Mouse (Mus musculus) CH12.LX (cell line): ENCODE data around the gene Mcrip1.

Experiments used
- CTCF ChIP-seq, 2 experiments: IDR thresholded peaks in 1 of 2; conservative IDR thresholded peaks in 1 of 2; 2 replicates each; pipeline ENCODE4 v1.5.1; 2011 to 2012; ENCODE audit warnings: low read depth in 2 of 2, low read length in 2 of 2, improper control_type of control experiment in 1 of 2, inconsistent platforms in 1 of 2, mild to moderate bottlenecking in 1 of 2, moderate library complexity in 1 of 2
- ETS1 ChIP-seq: conservative IDR thresholded peaks from 2 replicates; pipeline ENCODE4 v1.6.1; 2012; ENCODE audit warnings: low read depth, mild to moderate bottlenecking, inconsistent platforms, low read length, improper control_type of control experiment, moderate library complexity
- GABPA ChIP-seq: IDR thresholded peaks from 2 replicates; pipeline ENCODE4 v1.6.1; 2012; ENCODE audit warnings: low read depth, low read length, improper control_type of control experiment, inconsistent platforms; ENCODE audit not compliant: insufficient replicate concordance
- HCFC1 ChIP-seq: IDR thresholded peaks from 2 replicates; pipeline ENCODE4 v1.6.1; 2012; ENCODE audit warnings: low read depth, mild to moderate bottlenecking, inconsistent platforms, low read length, improper control_type of control experiment
- MAFK ChIP-seq: IDR thresholded peaks from 2 replicates; pipeline ENCODE4 v1.6.1; 2011; ENCODE audit warnings: low read length, improper control_type of control experiment; ENCODE audit not compliant: insufficient replicate concordance
- POLR2A ChIP-seq: IDR thresholded peaks from 2 replicates; pipeline ENCODE4 v1.6.1; 2011; ENCODE audit warnings: low read depth, mild to moderate bottlenecking, improper control_type of control experiment, low read length
- POLR2AphosphoS2 ChIP-seq: IDR thresholded peaks from 2 replicates; pipeline ENCODE4 v1.6.1; 2011; ENCODE audit warnings: low read depth, low read length, improper control_type of control experiment
- SIN3A ChIP-seq: IDR thresholded peaks from 2 replicates; pipeline ENCODE4 v1.6.1; 2012; ENCODE audit warnings: low read length, improper control_type of control experiment, inconsistent platforms
- SMC3 ChIP-seq: IDR thresholded peaks from 2 replicates; pipeline ENCODE4 v1.6.1; 2011; ENCODE audit warnings: low read depth, low read length, improper control_type of control experiment
- TBP ChIP-seq: conservative IDR thresholded peaks from 2 replicates; pipeline ENCODE4 v1.6.1; 2011; ENCODE audit warnings: low read depth, low read length, improper control_type of control experiment
- TCF12 ChIP-seq: IDR thresholded peaks from 2 replicates; pipeline ENCODE4 v1.6.1; 2014; ENCODE audit warnings: low read depth, mild to moderate bottlenecking, inconsistent platforms, low read length, improper control_type of control experiment
- ZKSCAN1 ChIP-seq: IDR thresholded peaks from 2 replicates; pipeline ENCODE4 v1.6.1; 2012; ENCODE audit warnings: low read depth, inconsistent platforms, low read length, improper control_type of control experiment, borderline replicate concordance
- ZNF384 ChIP-seq: IDR thresholded peaks from 2 replicates; pipeline ENCODE4 v1.6.1; 2012; ENCODE audit warnings: low read depth, low read length, improper control_type of control experiment, inconsistent platforms

DNA sequence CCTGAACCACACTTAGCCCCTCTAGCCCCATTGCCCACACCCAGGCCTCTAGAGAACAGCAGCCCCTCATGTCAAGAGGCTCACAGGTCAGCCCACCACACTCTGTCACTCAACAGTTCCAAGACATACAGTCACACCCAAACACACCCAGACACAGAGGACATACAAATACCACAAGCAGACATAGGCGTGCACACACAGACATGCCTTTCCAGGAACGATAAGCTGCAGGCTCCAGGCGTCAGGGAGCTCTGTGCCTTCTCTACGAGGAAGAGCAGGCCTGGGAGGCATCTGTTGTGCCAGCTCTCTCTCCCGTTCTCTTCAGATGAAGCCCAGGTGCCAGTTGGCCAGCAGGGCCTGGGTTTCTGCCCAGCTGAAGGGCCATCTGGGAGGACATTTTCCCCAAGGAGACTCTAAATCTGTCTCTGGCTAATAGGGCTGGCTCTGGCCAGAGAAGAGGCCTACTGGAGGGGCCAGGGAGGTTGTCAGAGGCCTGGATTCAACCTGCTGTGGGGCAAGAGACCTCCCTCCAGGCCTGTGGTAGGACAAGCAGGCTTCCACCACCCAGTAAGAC, 28.5 kb downstream of the Mcrip1 start:
- TF ChIP-seq POLR2A (no peak), CTCF (conservative IDR thresholded peaks at IDR 0.05 in 1 of 2, IDR thresholded peaks at IDR 0.05 in 1 of 2; ENCODE audit: low read depth in 2 of 2, low read length in 2 of 2) (no peak), ZKSCAN1 (no peak), HCFC1 (no peak), SMC3 (no peak), TCF12 (no peak), ZNF384 (no peak), POLR2AphosphoS2 (no peak), TBP (no peak), MAFK (no peak), SIN3A (no peak), GABPA (no peak), ETS1 (no peak)
